Mouse (Mus musculus) cerebellum, postnatal 10 days (tissue): ENCODE measurements around the gene Olfr1052.
"Not testable (repeated sequence)": the region's sequence is repeated elsewhere in the genome, so short reads cannot be mapped to it uniquely, and the experiment has no call there.

Source experiments
- DNase-seq, 2 experiments: peaks; one replicate each; pipeline ENCODE4 v3.0.0; 2021; ENCODE audit warnings: mixed read lengths in 2 of 2

The Olfr1052 gene

GRCm38 (mm10) chr2:86292155-86292554, at the start of gene Olfr1052:
Olfr1052 (plus strand) TSS chr2:86292455.
- no peak for DNase-seq

GRCm38 (mm10) chr2:86258228-86258627, 34.0 kb upstream of the Olfr1052 start, which contains the start of gene Olfr1049:
Olfr1049 (minus strand) TSS chr2:86258328.
- DNase-seq, result not testable (repeated sequence)

- DNase-seq, result not testable (repeated sequence)
Observed at GRCm38 (mm10) chr2:86278988-86279387, 13.3 kb upstream of the Olfr1052 start, which contains the start of gene Olfr1051. Olfr1051 (minus strand) TSS chr2:86279088.

- DNase-seq, result no peak
Observed at GRCm38 (mm10) chr2:86315184-86315583, 22.9 kb downstream of the Olfr1052 start, which contains the start of gene Olfr1053. Olfr1053 (minus strand) TSS chr2:86315284.

GRCm38 (mm10) chr2:86335333-86335732, 43.1 kb downstream of the Olfr1052 start, which contains the start of gene Olfr1054:
Olfr1054 (minus strand) TSS chr2:86335433.
- no peak for DNase-seq
